Mouse (Mus musculus): Measurements from ENCODE around the gene Phf13.
A peak's percentile ranks its signal among the peaks of the same experiment; 100 is the strongest.

The Phf13 gene

GRCm38 (mm10) chr4:152013036-152013813 lies 17.2 kb upstream of the Phf13 start:
- no peak for DNase-seq (ENCODE audit: low read depth, low spot score)

GRCm38 (mm10) chr4:152012109-152012508 lies 16.1 kb upstream of the Phf13 start:
- no peak for DNase-seq (ENCODE audit: low read depth, low spot score)

DNA sequence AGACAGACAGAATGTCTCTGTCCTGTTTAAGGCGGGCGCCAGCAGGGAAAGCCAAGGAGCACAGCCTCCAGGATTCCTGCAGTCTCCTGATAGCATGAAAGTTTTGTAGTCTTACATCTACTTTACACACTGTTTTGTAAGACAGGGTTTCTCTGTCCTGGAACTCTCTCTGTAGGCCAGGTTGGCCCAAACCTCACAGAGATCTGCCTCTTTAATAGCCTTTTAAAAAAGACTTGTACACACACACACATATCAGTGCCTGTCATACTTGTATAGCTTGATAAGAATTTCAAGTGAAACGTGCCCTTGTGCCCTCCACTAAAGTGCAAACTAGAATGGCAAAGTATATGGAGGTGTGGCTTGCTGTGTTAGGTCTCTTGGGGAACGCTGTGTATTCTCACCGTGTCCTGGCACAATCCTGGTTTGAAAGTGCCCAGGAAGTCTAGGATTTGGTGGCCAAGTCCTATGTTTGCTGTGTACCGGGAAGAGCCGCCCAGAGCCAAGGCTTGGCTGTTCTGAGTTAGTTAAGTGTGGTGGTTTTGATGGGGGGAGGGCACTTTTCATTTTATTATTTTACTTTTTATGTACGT lies 15.2 kb upstream of the Phf13 start:
- no peak for DNase-seq (ENCODE audit: low read depth, low spot score)

DNA sequence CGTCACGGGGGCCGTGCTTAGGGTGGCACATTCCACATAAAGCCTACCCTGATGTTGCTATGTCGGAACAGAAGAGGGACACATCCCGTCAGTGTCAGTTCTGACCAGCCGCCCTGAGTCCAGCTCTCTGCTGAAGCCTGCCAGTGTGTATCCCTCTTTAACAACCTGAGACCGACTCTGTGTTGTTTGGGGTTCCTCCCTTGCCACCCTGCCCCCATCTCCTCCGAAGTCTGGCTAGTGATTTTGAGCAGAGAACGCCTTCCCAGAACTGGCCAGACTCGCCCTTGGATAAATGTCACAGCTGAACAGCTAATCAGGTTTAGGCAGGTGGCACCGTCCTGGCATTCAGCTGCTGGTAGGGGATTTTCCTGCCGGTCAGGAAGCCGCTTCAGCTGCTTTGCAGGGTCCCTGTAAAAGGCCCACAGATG lies 14.7 kb upstream of the Phf13 start:
- no peak for DNase-seq (ENCODE audit: low read depth, low spot score)

DNA sequence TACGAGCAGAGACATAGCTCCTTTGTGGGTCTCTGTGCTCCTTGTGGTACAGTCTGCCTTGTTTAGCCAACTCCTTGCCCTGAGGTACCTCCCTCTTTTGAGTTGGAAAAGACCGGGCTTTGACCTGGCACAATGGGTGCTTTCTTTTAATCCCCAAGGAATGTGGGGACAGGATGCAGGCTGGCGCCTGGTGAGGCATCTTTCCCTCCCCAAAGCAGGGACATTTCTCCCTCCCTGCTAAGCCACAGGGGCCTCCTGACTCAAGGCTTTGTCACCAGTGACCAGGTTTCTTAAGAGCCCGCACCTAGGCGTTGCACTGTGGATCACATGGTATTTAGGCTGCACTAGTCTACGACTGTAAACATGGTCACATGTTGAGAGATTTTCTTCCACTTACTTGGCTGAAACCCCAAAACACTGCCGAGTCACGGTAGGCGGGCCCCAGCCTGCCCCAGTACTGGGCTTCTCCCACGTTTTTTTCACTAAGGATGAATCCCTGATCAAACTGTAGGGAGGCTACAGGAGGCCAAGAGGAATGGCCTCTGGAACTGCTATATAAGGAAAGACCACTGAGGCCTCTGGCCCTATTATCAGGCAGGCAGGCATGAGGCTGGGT lies 14.1 kb upstream of the Phf13 start:
- no peak for DNase-seq (ENCODE audit: low read depth, low spot score)

GRCm38 (mm10) chr4:152009076-152010051 lies 13.3 kb upstream of the Phf13 start:
- no peak for DNase-seq (ENCODE audit: low read depth, low spot score)

- DNase-seq (ENCODE audit: low read depth, low spot score), result peak; percentile 84
Measured at GRCm38 (mm10) chr4:152008622-152009075, 12.6 kb upstream of the Phf13 start, which contains the start of gene Klhl21. Gene Klhl21, plus strand, starts transcription at chr4:152008803.

DNA sequence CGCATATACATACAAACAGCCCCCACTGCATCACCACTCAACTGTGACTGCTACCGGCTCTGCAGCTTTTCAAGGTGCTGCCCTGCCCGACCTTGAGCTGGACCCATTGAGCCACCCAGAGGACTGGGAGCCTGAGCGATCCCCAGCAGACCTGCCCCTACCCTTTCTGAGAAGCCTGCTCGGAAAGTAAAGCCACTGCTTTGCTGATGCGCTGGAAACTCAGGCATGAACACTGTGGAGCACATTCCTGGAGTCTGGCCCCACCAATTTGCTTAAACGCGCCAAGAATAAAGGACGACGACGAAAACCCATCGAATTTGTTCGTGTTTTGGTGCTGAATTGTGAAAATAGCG lies 12.1 kb upstream of the Phf13 start:
- no peak for DNase-seq (ENCODE audit: low read depth, low spot score)

DNA sequence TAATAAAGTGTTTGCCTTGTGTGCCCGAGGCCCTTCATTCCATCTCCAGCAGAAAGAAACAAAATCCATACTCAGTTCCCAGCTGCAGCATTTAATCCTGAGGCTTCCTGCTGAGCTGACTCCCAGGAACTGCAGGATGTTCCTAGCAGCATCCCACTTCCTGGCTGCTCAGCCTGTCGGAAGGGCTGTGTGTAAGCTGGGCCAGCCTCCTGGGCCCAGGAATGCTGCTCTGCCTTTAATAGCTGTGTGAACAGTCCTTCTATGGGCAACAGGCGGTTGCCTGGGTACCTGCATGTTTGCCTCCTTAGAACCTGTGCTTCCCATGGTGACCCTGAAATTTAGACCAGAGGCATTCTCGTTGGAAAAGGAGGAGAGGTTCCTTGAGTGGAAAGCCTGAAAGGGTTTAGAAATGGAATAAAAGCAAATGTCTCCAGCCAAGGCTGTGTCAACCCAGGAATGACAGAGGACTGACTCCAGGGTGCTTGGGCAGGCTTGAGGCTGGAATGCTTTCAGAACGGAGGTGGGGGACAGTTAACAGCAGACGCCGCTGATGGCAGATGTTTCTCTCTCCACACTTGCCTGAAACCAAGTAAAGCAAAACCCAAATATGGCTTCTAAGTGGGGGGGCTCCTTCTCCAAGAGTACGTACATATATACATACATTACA lies 11.6 kb upstream of the Phf13 start:
- no peak for DNase-seq (ENCODE audit: low read depth, low spot score)

GRCm38 (mm10) chr4:152006812-152007211 lies 10.8 kb upstream of the Phf13 start:
- DNase-seq (ENCODE audit: low read depth, low spot score), result no peak

- no peak for DNase-seq (ENCODE audit: low read depth, low spot score)
Measured at GRCm38 (mm10) chr4:152006137-152006536, 10.1 kb upstream of the Phf13 start.

DNA sequence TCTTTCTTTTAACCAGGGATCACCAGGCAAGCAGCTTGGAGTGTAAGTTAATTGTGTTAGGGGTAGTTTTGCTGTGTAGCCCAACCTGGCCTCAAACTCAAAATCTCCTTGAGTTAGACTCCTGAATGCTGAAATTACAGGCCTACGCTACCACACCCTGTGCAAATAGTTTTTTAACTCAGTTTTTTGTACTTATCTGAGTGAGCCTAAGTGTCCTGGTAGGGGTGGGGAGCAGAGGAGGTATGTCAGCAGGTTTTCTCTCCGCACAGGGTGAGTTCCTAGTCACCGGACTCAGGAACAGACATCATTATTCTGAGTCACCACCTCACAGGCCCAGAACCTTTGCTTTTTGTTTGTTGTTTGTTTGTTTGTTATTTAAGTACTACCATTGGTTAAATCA lies 6.0 kb upstream of the Phf13 start:
- no peak for DNase-seq (ENCODE audit: low read depth, low spot score)

DNA sequence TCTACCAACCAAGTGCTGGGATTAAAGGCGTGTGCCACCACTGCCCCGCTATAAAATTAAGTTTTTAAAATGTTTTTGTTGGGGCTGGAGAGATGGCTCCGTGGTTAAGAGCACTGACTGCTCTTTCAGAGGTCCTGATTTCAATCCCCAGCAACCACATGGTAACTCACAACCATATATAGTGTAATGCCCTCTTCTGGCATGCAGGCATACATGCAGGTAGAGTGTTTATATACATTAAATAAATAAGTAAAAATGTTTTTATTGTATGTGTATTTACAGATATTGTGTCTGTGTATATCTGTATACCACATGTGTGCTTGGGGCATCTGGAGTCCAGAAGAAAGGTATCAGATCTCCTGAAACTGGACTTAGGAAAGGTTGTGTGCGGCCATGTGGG lies 5.3 kb upstream of the Phf13 start:
- no peak for DNase-seq (ENCODE audit: low read depth, low spot score)

DNA sequence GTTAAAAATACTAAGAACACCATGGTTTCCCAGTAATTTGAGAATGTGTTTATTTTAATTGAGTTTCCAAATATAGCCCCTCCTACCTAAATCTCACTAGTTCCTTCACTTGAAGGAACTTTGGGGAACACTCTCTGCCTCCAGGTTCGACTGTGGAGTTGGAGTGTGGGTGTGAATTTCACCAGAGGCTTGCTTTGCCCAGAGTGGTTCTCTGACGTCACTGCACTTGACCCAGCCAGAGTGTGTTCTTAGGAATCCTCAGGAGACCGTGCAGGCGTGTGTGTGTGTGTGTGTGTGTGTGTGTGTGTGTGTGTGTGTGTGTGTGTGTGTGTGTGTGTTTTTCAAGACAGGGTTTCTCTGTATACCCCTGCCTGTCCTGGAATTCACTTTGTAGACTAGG lies 4.8 kb upstream of the Phf13 start:
- no peak for DNase-seq (ENCODE audit: low read depth, low spot score)

GRCm38 (mm10) chr4:151999481-151999880 lies 3.4 kb upstream of the Phf13 start:
- no peak for DNase-seq (ENCODE audit: low read depth, low spot score)

DNA sequence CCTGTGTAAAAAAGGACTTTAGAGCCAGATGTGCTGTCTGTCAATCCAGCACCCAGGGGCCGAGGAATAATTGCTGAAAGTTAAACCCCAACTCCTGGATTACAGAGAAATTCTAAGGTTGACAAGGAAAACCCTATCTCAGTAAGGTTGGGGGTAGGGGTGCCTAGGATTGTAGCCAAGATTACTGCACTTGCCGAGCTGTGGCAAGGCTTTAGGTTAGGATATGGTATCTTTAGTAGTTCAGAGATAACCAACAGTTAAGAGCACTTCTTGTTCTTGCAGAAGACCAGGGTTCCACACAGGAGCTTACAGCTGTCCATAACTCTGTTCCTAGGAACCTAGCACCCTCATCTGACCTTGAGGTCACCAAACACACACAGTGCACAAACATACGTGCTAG lies 1.6 kb upstream of the Phf13 start:
- no peak for DNase-seq (ENCODE audit: low read depth, low spot score)

GRCm38 (mm10) chr4:151996951-151997222 lies 829 bp upstream of the Phf13 start:
- no peak for DNase-seq (ENCODE audit: low read depth, low spot score)

- DNase-seq (ENCODE audit: low read depth, low spot score), result no peak
Measured at GRCm38 (mm10) chr4:151995371-151996172, 486 bp downstream of the Phf13 start.

DNA sequence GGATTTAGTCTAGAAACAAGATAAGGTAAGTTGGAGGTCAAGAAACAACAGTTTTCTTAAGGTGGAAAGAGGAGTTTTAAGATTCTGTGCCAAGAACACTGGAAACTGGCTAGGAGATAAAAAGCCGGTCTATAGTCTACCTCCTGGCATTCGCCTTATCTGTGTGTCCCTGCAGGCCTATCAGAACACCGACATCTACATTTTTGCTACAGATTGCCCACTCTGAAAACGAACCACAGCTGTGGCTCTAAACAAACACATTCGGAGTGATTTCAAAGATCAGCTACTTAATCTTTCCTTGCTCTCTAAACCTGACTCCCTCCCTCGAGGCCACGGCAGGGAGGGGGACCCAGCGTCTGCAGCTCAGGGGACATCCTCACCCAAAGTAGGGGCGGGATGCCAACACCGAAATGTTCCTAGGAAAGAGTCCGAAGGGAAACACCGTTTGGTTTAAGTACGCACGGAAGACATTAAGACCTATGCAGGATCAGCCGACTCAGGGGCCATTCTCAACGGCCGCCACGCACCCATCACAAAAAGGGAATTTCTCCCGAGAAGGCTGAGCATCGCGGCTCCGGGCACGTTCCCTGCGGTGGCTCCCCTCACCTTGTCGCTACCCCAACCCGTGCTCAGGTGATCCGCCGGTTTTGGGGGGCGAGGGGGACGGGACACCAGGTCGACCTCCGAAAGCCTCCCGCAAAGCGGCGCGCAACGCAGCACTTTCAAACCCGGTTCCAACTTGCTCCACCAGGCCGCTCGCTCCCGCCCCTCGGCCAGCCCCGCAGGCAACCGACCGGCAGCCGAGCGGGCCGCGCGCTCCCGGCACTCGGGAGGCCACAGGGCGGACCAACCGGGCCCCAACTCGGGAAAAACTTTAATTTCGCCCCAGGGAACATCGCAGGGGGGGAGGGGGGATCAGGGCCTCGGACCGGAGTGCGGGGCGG lies 1.6 kb downstream of the Phf13 start:
- DNase-seq (ENCODE audit: low read depth, low spot score), result no peak
